Mouse (Mus musculus) liver, adult 2 months (tissue): ENCODE measurements around the gene Ptprg.

Source experiments
- CTCF ChIP-seq: fragments of 200-500 bp; IDR thresholded peaks from 2 replicates; pipeline ENCODE4 v1.5.1; 2011; ENCODE audit warnings: low read depth, low read length, control low read depth
- POLR2A ChIP-seq: fragments of 200-500 bp; IDR thresholded peaks from 2 replicates; pipeline ENCODE4 v1.6.1; 2011; ENCODE audit warnings: low read length, control low read depth; ENCODE audit not compliant: insufficient read depth; ENCODE audit errors: extremely low read depth

DNA sequence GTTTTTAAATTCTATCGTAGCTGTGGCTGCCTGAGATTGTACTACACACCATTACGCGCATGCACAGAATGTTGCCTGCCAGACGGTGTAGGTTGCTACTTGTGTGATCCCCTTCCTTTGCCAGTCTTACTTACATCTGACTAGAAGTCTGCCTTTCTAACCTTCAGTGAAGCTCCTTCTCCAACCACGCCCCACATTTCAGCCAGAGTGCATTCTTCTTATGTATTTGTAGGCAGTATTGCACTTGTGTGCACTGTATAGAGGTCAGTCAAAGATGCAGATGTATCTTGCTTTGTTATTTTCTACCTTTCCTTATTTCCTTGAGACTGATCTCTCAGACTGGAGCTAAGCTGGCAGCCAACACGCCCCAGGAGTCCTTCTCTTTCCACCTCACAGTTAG is 158.8 kb downstream of the Ptprg start:
- TF ChIP-seq CTCF (no peak), POLR2A (no peak)
